Mouse (Mus musculus) MN1 (cell line): ENCODE results near the gene Olfr52.
"Not testable (repeated sequence)": the region's sequence is repeated elsewhere in the genome, so short reads cannot be mapped to it uniquely, and the experiment has no call there.

Experiments used
- DNase-seq: peaks from one replicate; pipeline ENCODE4 v3.0.0-alpha.2; 2016; ENCODE audit warnings: low spot score

The Olfr52 gene

DNA sequence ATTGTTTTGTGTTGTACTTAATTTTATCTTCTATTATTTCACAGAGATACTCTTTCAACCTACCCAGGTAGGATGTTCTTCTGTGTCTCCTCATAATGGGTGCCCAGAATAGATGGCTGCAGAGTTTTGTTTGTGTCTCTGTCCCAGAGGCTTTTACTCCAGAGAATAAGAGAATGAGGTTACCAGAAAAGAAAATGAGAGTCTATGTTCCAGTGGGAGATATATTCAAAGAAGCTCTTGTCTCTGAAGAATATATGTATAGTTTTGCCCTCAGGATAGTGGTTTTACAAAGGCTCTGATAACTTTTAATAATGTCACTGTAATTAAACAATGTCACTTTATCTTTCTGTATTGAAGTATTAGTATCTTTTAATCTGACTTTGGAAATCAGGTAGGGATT lies at the start of gene Olfr52:
Gene Olfr52, minus strand, starts transcription at position 101 of the 400 bp plus-strand sequence.
- no peak for DNase-seq

DNA sequence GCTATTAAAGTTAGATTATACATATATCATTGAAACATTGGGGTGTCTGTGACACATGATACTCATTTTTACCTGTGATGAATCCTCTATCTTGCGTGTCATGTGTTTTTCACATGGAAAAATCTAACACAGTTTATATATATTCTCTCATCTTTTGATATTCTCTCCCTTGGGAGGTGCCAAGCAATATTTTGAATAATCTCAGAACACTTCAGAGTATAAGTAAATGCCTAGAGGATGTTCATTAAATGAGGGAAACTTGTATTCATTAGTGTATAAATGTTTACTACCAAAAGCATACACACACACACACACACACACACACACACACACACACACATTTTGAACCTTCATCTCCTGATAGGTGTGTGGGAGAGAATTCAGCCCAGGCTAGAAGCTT lies 45.8 kb upstream of the Olfr52 start, which contains the start of gene Olfr1047:
Gene Olfr1047, minus strand, starts transcription at position 101 of the 400 bp plus-strand sequence.
- DNase-seq, result no peak

DNA sequence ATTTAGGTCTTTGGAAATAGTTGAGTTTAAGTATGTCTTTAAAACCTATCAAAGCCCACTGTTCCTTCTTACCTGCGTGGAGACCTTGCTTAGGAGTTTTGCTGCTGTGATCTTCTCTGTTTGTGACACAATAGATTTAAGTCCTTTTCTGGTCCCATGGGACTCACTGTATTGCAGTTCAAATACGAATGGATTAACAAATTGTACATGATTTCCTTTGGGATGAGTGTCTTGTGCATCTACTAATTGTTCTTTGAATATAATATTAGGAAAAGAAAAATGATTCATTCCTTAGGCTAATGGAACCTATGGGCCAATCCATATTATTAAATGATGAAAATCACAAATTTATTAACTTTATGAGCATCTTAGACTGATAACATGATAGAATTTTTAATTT lies 33.7 kb upstream of the Olfr52 start, which contains the start of gene Olfr1046:
Gene Olfr1046, minus strand, starts transcription at position 101 of the 400 bp plus-strand sequence.
- DNase-seq, result no peak

GRCm38 (mm10) chr2:86202909-86203308 lies 17.4 kb upstream of the Olfr52 start, which contains the start of gene Olfr1045:
Gene Olfr1045 (minus strand): TSS chr2:86203009.
- no peak for DNase-seq

GRCm38 (mm10) chr2:86195863-86196262 lies 10.4 kb upstream of the Olfr52 start:
- DNase-seq, result no peak

- DNase-seq, result no peak
Observed at GRCm38 (mm10) chr2:86179950-86180349, 5.5 kb downstream of the Olfr52 start.

DNA sequence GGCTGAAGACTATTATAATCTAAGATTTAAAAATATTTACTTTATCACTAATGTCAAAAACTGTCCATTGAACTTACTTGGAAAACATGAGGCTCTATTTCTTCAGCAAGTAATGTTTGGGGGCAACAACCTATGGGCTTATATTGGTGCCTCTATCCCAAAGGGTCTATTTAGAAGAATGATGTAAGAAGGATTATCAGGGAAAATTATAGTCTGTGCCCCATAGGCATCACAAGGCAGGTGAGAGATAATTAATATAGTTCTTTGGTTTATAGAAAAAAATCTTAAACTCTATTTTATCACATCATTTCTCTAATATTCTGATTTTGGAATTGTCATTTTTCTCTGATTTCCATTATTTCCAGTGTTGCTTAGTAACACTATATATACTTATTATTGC lies 7.8 kb downstream of the Olfr52 start, which contains the start of gene Olfr1044:
Gene Olfr1044, minus strand, starts transcription at position 101 of the 400 bp plus-strand sequence.
- DNase-seq, result no peak

DNA sequence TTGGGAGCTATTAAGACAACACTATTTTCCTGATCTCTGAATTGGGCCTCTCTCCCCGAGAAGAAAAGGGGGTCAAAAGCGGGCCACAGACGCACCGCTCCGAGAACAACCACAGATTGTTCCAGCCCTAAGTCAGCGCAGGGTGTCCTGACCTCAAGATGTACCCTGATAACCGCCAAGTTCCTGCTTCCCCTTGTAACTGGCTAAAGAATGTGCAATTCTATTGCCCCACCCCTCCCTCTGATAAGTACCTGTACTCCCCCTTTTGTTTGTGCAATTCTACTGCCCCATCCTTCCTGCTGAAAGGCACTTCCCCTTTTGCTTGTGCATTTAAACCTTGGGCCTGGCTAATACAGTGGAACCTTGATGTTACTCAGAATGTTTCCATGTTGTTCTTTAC lies 10.1 kb downstream of the Olfr52 start:
- not testable (repeated sequence) for DNase-seq

DNA sequence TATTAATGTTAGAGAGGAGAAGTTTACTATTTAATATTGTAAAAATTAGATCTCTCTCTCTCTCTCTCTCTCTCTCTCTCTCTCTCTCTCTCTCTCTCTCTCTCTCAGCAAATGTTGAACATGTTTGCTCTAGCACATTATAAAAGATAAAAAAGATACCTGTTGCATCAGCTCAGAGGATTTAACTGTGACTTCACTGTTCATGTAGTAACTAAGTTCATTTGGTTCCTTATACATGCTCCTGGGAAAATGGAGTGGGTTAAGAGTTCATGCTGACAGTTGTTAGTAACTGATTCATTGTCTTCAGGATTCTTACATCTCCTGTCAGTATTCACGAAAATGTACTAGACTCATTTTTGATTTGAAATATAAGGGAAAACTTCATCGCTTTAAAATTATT lies 18.1 kb downstream of the Olfr52 start, which contains the start of gene Olfr1043:
Gene Olfr1043, minus strand, starts transcription at position 101 of the 400 bp plus-strand sequence.
- no peak for DNase-seq

GRCm38 (mm10) chr2:86161738-86162137 lies 23.7 kb downstream of the Olfr52 start, which contains the start of gene Olfr1042:
Gene Olfr1042 (minus strand): TSS chr2:86161838.
- DNase-seq, result no peak

GRCm38 (mm10) chr2:86146632-86147031 lies 38.9 kb downstream of the Olfr52 start, which contains the start of gene Olfr1040:
Gene Olfr1040 (minus strand): TSS chr2:86146732.
- DNase-seq, result no peak

GRCm38 (mm10) chr2:86135828-86136227 lies 49.7 kb downstream of the Olfr52 start, which contains the start of gene Olfr1039:
Gene Olfr1039 (minus strand): TSS chr2:86135928.
- no peak for DNase-seq
